Mouse (Mus musculus) embryonic facial prominence, embryonic 15.5 days (tissue): ENCODE results near the gene Myl6. TPM values are rescaled to one million over a fixed set of nuclear protein-coding genes. Genes with fewer than 3 reads are reported as not detected.

ENCODE experiments used
- ATAC-seq: fragments of 200-750 bp; cut with Nextera tagmentation; 2 replicates; pipeline ENCODE4 v1.8.0; 2017; ENCODE audit warnings: low read depth, moderate TSS enrichment; ENCODE audit not compliant: insufficient number of reproducible peaks, low FRiP score, low TSS enrichment
- H3K27ac ChIP-seq: fragments of 300-500 bp; sonication (generic); replicated peaks from 2 replicates; pipeline ENCODE4 v1.5.1; 2015; ENCODE audit warnings: mild to moderate bottlenecking, inconsistent platforms
- H3K27me3 ChIP-seq: fragments of 300-500 bp; sonication (generic); 2 replicates; pipeline ENCODE4 v1.6.1; 2015; ENCODE audit warnings: inconsistent platforms
- H3K36me3 ChIP-seq: fragments of 300-500 bp; sonication (generic); 2 replicates; pipeline ENCODE4 v1.6.1; 2015; ENCODE audit warnings: mild to moderate bottlenecking, inconsistent platforms
- H3K4me1 ChIP-seq: fragments of 300-500 bp; sonication (generic); 2 replicates; pipeline ENCODE4 v1.6.1; 2015; ENCODE audit warnings: inconsistent platforms
- H3K4me2 ChIP-seq: fragments of 300-500 bp; sonication (generic); replicated peaks from 2 replicates; pipeline ENCODE4 v1.6.1; 2015; ENCODE audit warnings: mild to moderate bottlenecking, inconsistent platforms
- H3K4me3 ChIP-seq: fragments of 300-500 bp; sonication (generic); replicated peaks from 2 replicates; pipeline ENCODE4 v1.5.1; 2015; ENCODE audit warnings: mild to moderate bottlenecking, inconsistent platforms
- H3K9ac ChIP-seq: fragments of 300-500 bp; sonication (generic); 2 replicates; pipeline ENCODE4 v1.6.1; 2015; ENCODE audit warnings: inconsistent platforms
- H3K9me3 ChIP-seq: fragments of 300-500 bp; sonication (generic); replicated peaks from 2 replicates; pipeline ENCODE4 v1.6.1; 2016; ENCODE audit warnings: inconsistent platforms
- WGBS: fragments of 180-500 bp; shearing (Covaris S2); methylation state at CpG from one replicate; pipeline ENCODE4 v1.1.7; 2015; 5-methylcytosine and 5-hydroxymethylcytosine counted together
- polyA plus RNA-seq: library from polyadenylated mRNA; unstranded; fragments of >200 nt; fragmentation: Nextera tagmentation; extraction: Ambion mirVana; gene quantifications from 2 replicates; pipeline ENCODE4 v1.2.1, GENCODE M21; 2015

Myl6 gene
- polyA plus RNA-seq, 1 experiment from 2014 or later = 1,219 TPM

- no peak overlapping the region; the same call in 1 of the 2 replicates for H3K9ac ChIP-seq
- 44% methylated on average over 4 of the region's 4 CpGs for WGBS
Observed at GRCm38 (mm10) chr10:128489785-128490184, 4.2 kb downstream of the Myl6 start.

DNA sequence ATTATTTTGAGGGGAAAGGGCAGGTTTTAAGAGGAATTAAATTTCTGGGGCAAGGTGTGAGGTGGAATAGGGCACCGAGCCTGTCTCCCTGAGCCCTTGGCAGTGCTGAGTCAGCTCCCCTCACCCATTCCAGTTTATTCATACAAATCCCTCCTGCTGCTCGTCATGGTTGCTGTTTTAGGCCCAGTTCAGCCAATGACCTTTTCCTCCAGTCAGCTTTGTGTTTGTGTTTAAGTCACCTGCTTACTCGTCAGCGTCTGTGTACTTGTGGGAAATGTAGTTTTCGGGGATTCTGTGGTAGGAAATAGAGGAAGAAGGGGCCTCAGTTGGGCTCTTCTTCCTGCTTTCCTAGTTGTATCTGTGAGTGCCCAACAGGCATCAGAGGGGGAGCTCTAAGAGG is 4.6 kb downstream of the Myl6 start:
- Histone ChIP-seq H3K9me3 (no peaks in the 10 kb centered on the region), H3K36me3 (peaks cover 70% of the 10 kb centered on the region), H3K27me3 (no peaks in the 10 kb centered on the region), H3K4me1 (peaks cover 26% of the 10 kb centered on the region), H3K4me3 (no peak overlapping the region), H3K4me2 (no peak overlapping the region), H3K27ac (peak overlapping the region; percentile 29), H3K9ac (no peak overlapping the region)
- ATAC-seq = no peak
- 55% methylated on average over 5 of the region's 5 CpGs for WGBS

More at GRCm38 (mm10) chr10:128489785-128490184, 4.2 kb downstream of the Myl6 start:
- H3K4me2 ChIP-seq = no peak overlapping the region
- H3K4me1 ChIP-seq = peaks cover 30% of the 10 kb centered on the region
- ATAC-seq = no peak
- H3K36me3 ChIP-seq = peaks cover 65% of the 10 kb centered on the region
- H3K9me3 ChIP-seq = no peaks in the 10 kb centered on the region
- no peak overlapping the region for H3K4me3 ChIP-seq
- no peaks in the 10 kb centered on the region for H3K27me3 ChIP-seq
- H3K27ac ChIP-seq = peak overlapping the region; percentile 29

DNA sequence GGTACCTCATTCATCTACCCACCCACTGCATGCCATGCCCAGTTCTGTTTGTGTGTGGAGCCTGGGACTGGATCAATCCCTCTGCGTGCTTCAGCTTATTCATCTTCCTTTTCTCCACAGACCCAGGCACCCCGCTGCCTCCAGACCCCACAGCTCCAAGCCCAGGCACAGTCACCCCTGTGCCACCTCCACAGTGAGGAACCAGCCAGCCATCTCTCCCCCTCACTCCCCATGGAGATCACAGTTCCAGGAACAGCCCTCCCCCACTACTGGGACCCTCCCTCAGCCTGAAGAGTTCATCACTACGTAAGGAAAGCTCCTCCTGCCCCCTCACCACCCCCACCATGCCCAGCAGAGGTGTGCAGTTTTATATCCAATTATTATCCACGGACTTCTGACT is 5.2 kb downstream of the Myl6 start:
- H3K9ac ChIP-seq = no peak overlapping the region
- no peaks in the 10 kb centered on the region for H3K27me3 ChIP-seq
- no peak overlapping the region for H3K4me2 ChIP-seq
- peaks cover 25% of the 10 kb centered on the region for H3K4me1 ChIP-seq
- H3K27ac ChIP-seq = no peak overlapping the region
- WGBS = 77% methylated on average over 4 of the region's 4 CpGs
- H3K4me3 ChIP-seq = no peak overlapping the region
- peaks cover 76% of the 10 kb centered on the region for H3K36me3 ChIP-seq
- H3K9me3 ChIP-seq = no peaks in the 10 kb centered on the region
- ATAC-seq = no peak

DNA sequence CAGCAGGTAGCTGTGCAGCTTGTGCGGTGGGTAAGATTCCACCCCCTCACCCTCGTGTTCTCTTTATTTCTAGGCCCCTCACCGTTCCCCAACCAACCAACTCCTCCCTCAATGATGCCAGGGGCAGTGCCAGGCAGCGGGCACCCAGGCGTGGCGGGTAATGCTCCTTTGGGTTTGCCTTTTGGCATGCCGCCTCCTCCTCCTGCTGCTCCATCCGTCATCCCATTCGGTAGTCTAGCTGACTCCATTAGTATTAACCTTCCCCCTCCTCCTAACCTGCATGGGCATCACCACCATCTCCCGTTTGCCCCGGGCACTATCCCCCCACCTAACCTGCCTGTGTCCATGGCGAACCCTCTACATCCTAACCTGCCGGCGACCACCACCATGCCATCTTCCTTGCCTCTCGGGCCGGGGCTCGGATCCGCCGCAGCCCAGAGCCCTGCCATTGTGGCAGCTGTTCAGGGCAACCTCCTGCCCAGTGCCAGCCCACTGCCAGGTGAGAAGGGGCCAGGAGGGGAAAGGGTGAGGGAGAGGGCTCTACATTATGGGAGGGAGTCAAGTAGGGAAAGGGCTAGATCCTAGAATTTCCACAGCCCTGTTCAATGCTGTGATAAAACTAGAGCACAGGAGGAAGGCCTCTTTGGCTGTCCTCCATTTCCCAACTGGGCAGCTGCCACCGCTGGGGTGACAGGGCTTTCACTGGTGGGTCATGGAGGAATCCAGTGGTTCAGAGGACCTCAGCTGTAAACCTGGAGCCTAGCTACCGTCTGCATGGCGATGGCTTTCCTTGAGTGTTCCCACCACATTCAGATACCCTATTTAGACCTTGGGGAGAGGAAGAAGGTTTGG is 5.9 kb downstream of the Myl6 start:
- 90% methylated on average over 22 of the region's 22 CpGs for WGBS
- no peak overlapping the region for H3K4me2 ChIP-seq

DNA sequence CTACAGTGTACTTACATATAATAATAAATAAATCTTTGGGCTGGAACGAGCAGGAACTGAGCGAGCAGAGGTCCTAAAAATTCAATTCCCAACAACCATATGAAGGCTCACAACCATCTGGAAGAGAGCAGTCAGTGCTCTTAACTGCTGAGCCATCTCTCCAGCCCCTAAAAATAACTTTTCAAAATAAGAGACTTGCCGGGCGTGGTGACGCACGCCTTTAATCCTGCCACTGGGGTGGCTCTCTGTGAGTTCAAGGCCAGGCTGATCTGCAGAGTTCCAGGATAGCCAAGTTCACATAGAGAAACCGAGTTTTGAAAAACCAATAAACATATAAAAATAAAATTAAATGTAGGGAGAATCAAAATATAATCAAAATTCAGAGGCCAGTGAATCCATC is 7.6 kb downstream of the Myl6 start:
- Histone ChIP-seq H3K4me1 (peaks cover 16% of the 10 kb centered on the region), H3K4me2 (no peak overlapping the region), H3K9ac (no peak overlapping the region), H3K27me3 (no peaks in the 10 kb centered on the region), H3K9me3 (no peaks in the 10 kb centered on the region), H3K4me3 (no peak overlapping the region), H3K36me3 (peaks cover 95% of the 10 kb centered on the region), H3K27ac (no peak overlapping the region)
- 85% methylated on average over 7 of the region's 7 CpGs for WGBS
- no peak for ATAC-seq

More for the DNA sequence above, 5.9 kb downstream of the Myl6 start:
- no peak for ATAC-seq
- no peaks in the 10 kb centered on the region for H3K27me3 ChIP-seq
- H3K4me3 ChIP-seq = no peak overlapping the region
- no peak overlapping the region for H3K27ac ChIP-seq
- H3K36me3 ChIP-seq = peaks cover 82% of the 10 kb centered on the region
- no peaks in the 10 kb centered on the region for H3K9me3 ChIP-seq
- no peak overlapping the region for H3K9ac ChIP-seq
- H3K4me1 ChIP-seq = peaks cover 25% of the 10 kb centered on the region

- ATAC-seq = no peak
Observed at GRCm38 (mm10) chr10:128474366-128474765, 19.6 kb downstream of the Myl6 start.

DNA sequence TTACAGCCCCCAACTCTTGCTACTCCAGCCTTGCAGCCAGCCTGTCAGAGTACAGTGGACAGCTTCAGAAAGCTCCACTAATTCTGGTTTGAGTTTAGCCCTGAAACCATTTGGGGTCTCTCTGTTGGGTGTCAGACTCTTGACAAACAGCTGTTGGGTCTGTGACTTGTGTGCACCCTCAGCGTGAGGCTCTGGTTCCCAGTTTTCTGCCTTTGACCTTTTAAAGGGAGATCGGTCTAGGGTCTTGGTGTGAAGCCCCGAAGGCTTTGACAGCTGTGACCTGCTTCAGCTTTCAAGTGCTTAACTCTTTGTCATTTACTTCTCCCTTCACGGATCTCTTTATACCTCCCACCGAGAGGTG is 33.7 kb downstream of the Myl6 start:
- Histone ChIP-seq H3K4me2 (peak overlapping the region; percentile 63), H3K27ac (peak overlapping the region; percentile 95; the same call in 1 of the 2 replicates), H3K9me3 (no peaks in the 10 kb centered on the region), H3K36me3 (peaks cover 42% of the 10 kb centered on the region), H3K4me1 (peaks cover 18% of the 10 kb centered on the region), H3K9ac (peak overlapping the region; percentile 89), H3K27me3 (no peaks in the 10 kb centered on the region), H3K4me3 (peak overlapping the region; percentile 96)
- no peak for ATAC-seq
- WGBS = 3% methylated on average over 5 of the region's 5 CpGs

More at GRCm38 (mm10) chr10:128474366-128474765, 19.6 kb downstream of the Myl6 start:
- H3K4me3 ChIP-seq = no peak overlapping the region
- WGBS = 90% methylated on average over 12 of the region's 12 CpGs
- H3K27me3 ChIP-seq = no peaks in the 10 kb centered on the region
- H3K27ac ChIP-seq = no peak overlapping the region
- H3K4me2 ChIP-seq = no peak overlapping the region
- H3K36me3 ChIP-seq = peaks cover 86% of the 10 kb centered on the region
- no peaks in the 10 kb centered on the region for H3K4me1 ChIP-seq
- no peaks in the 10 kb centered on the region for H3K9me3 ChIP-seq
- H3K9ac ChIP-seq = no peak overlapping the region

- peak overlapping the region; percentile 95 for H3K27ac ChIP-seq
- H3K4me1 ChIP-seq = peaks cover 21% of the 10 kb centered on the region
- ATAC-seq = peak; percentile 60
- peak overlapping the region; percentile 96 for H3K4me3 ChIP-seq
- peaks cover 37% of the 10 kb centered on the region for H3K36me3 ChIP-seq
- no peaks in the 10 kb centered on the region for H3K27me3 ChIP-seq
- peak overlapping the region; percentile 89 for H3K9ac ChIP-seq
- H3K4me2 ChIP-seq = peak overlapping the region; percentile 63
- no peaks in the 10 kb centered on the region for H3K9me3 ChIP-seq
- under 1% methylated on average over 42 of the region's 67 CpGs for WGBS
Observed at GRCm38 (mm10) chr10:128459409-128460269, 34.3 kb downstream of the Myl6 start.

GRCm38 (mm10) chr10:128458719-128459408 is 35.1 kb downstream of the Myl6 start, which contains the start of gene Smarcc2:
Gene Smarcc2, plus strand, starts transcription at chr10:128459248.
- Histone ChIP-seq H3K4me3 (peak within 1 kb of the TSS; percentile 96), H3K27me3 (no peaks in the 10 kb centered on the region), H3K9me3 (no peaks in the 10 kb centered on the region), H3K36me3 (peaks cover 29% of the 10 kb centered on the region), H3K4me1 (peaks cover 21% of the 10 kb centered on the region), H3K4me2 (peak within 1 kb of the TSS; percentile 63), H3K27ac (peak within 1 kb of the TSS; percentile 95), H3K9ac (peak within 1 kb of the TSS; percentile 89)
- ATAC-seq = peak; percentile 85
- under 1% methylated on average over 67 of the region's 86 CpGs for WGBS

DNA sequence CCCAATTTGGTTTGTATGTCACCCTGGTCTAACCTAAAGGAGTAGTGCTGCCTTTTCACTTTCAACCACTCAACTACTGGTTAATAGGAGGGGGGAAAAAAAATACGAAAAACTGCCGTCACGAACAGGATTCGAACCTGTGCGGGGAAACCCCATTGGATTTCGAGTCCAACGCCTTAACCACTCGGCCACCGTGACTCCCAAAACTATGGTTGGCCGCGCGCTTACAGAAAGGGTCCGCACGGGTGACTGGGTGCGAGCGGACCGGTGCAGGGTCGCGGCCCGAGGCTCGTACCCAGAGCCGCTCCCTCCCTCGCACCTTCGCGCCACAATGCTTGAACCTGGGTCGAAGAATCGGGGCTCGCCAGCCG is 35.6 kb downstream of the Myl6 start:
- Histone ChIP-seq H3K4me2 (peak overlapping the region; percentile 55), H3K9me3 (no peaks in the 10 kb centered on the region), H3K27ac (peak overlapping the region; percentile 95), H3K4me3 (peak overlapping the region; percentile 96), H3K36me3 (peaks cover 24% of the 10 kb centered on the region), H3K9ac (peak overlapping the region; percentile 89), H3K4me1 (peaks cover 21% of the 10 kb centered on the region), H3K27me3 (no peaks in the 10 kb centered on the region)
- under 1% methylated on average over 29 of the region's 29 CpGs for WGBS
- ATAC-seq = peak; percentile 58
